ENCODE assay signal across 9 mouse cellular contexts in genomic region chr11:88873027-88873666, GRCm38 (mm10). TPM values are rescaled to one million over a fixed set of nuclear protein-coding genes. Genes with fewer than 3 reads are reported as not detected.
A peak's percentile ranks its signal among the peaks of the same experiment; 100 is the strongest.
DNase-seq lines count a peak whose midpoint lies in the region; ATAC-seq and TF ChIP-seq lines count a peak whose summit lies in the region.
"Had no signal": no experiment of that assay in that cellular context is flagged by ENCODE, and none has a peak within 500 bp of the region (broad histone marks: within the 10 kb centered on the region; RNA-seq: fewer than 3 reads in every experiment).

No protein-coding gene starts in this region.

- peak overlapping the region; percentile 62 for H3K4me2 ChIP-seq in neural tube, embryonic 11.5 days (ENCODE audit: low read depth)
- peak overlapping the region; percentile 47 for H3K4me2 ChIP-seq in limb, embryonic 14.5 days (replicated peaks; ENCODE audit: low read depth, low read length, severe bottlenecking)
- peak overlapping the region; percentile 66 for H3K4me2 ChIP-seq in stomach, embryonic 14.5 days (replicated peaks; ENCODE audit: low read depth, low read length)

- H3K36me3 ChIP-seq in neural tube, embryonic 11.5 days (ENCODE audit: control insufficient read depth, insufficient read depth, low read length): no peaks in the 10 kb centered on the region
- no peaks in the 10 kb centered on the region for H3K36me3 ChIP-seq in limb, embryonic 14.5 days (ENCODE audit: control insufficient read depth, insufficient read depth, low read length)
- H3K36me3 ChIP-seq in stomach, embryonic 14.5 days (ENCODE audit: control insufficient read depth, insufficient read depth, low read length): no peaks in the 10 kb centered on the region

- no peaks in the 10 kb centered on the region for H3K27me3 ChIP-seq in cerebellum, adult 2 months (ENCODE audit: control insufficient read depth, insufficient read depth, low read length)
- peaks cover 7% of the 10 kb centered on the region; the same call in 1 of the 2 replicates for H3K27me3 ChIP-seq in neural tube, embryonic 11.5 days (ENCODE audit: control insufficient read depth, insufficient read depth, low read length)
- H3K27me3 ChIP-seq in limb, embryonic 14.5 days (ENCODE audit: control insufficient read depth, insufficient read depth, low read length): peaks cover 10% of the 10 kb centered on the region; the same call in 1 of the 2 replicates
- H3K27me3 ChIP-seq in stomach, embryonic 14.5 days (ENCODE audit: control insufficient read depth, insufficient read depth, low read length): no peaks in the 10 kb centered on the region

- no peaks in the 10 kb centered on the region for H3K4me1 ChIP-seq in cerebellum, adult 2 months (ENCODE audit: control insufficient read depth, insufficient read depth, low read length)
- no peaks in the 10 kb centered on the region for H3K4me1 ChIP-seq in neural tube, embryonic 11.5 days (ENCODE audit: control insufficient read depth, insufficient read depth, low read length)
- peaks cover 5% of the 10 kb centered on the region; the same call in 1 of the 2 replicates for H3K4me1 ChIP-seq in limb, embryonic 14.5 days (ENCODE audit: control insufficient read depth, insufficient read depth, low read length)
- H3K4me1 ChIP-seq in stomach, embryonic 14.5 days (ENCODE audit: control insufficient read depth, insufficient read depth, low read length): no peaks in the 10 kb centered on the region

- TF ChIP-seq CTCF in cerebellum, adult 2 months (IDR thresholded peaks at IDR 0.05; ENCODE audit: borderline replicate concordance, insufficient read depth, low read depth, low read length): no peak

- DNase-seq in cerebellum, adult 2 months: no peak
- DNase-seq in cerebellum, adult 18-20 months: no peak
- DNase-seq in neural tube, embryonic 11.5 days (ENCODE audit: low spot score): no peak
- DNase-seq in neural tube, embryonic 10.5 days (ENCODE audit: extremely low spot score, low spot score): no peak
- DNase-seq in limb, embryonic 14.5 days (ENCODE audit: low spot score): no peak
- DNase-seq in cerebellum, postnatal 25 days: no peak
- no peak for DNase-seq in cerebellum, adult 11-12 months
- DNase-seq: right cerebral cortex, postnatal 4 days had no signal

- ATAC-seq in neural tube, embryonic 11.5 days (ENCODE audit: insufficient read depth, low FRiP score, low TSS enrichment): no peak
- no peak for ATAC-seq in limb, embryonic 14.5 days (ENCODE audit: low FRiP score, low read depth)
- no peak for ATAC-seq in stomach, embryonic 14.5 days (ENCODE audit: insufficient number of reproducible peaks, insufficient read depth, low FRiP score, low read depth)

- 11% methylated on average over 20 of the region's 20 CpGs for WGBS in cerebellum, adult 2 months
- WGBS in neural tube, embryonic 11.5 days: 6% methylated on average over 20 of the region's 20 CpGs
- 5% methylated on average over 20 of the region's 20 CpGs for WGBS in limb, embryonic 14.5 days
- WGBS in stomach, embryonic 14.5 days: 4% methylated on average over 20 of the region's 20 CpGs

- H3K27ac ChIP-seq in cerebellum, adult 2 months (ENCODE audit: insufficient read depth, low read length): no peak overlapping the region
- no peak overlapping the region for H3K27ac ChIP-seq in neural tube, embryonic 11.5 days (ENCODE audit: low read depth, low read length)
- H3K27ac ChIP-seq in limb, embryonic 14.5 days (replicated peaks; ENCODE audit: low read depth, low read length): no peak overlapping the region
- no peak overlapping the region for H3K27ac ChIP-seq in stomach, embryonic 14.5 days (ENCODE audit: low read length)

- H3K9me3 ChIP-seq in neural tube, embryonic 11.5 days (ENCODE audit: control insufficient read depth, low read length): no peaks in the 10 kb centered on the region
- H3K9me3 ChIP-seq in limb, embryonic 14.5 days (ENCODE audit: control insufficient read depth, low read length): no peaks in the 10 kb centered on the region
- no peaks in the 10 kb centered on the region; the same call in 1 of the 2 replicates for H3K9me3 ChIP-seq in stomach, embryonic 14.5 days (ENCODE audit: control insufficient read depth, low read depth, low read length)

- H3K4me3 ChIP-seq in cerebellum, adult 2 months (replicated peaks; ENCODE audit: insufficient read depth, low read depth, low read length): peak overlapping the region; percentile 25
- peak overlapping the region; percentile 26 for H3K4me3 ChIP-seq in neural tube, embryonic 11.5 days (ENCODE audit: low read depth, low read length)
- peak overlapping the region; percentile 27 for H3K4me3 ChIP-seq in limb, embryonic 14.5 days (replicated peaks; ENCODE audit: low read length)
- H3K4me3 ChIP-seq in stomach, embryonic 14.5 days (ENCODE audit: low read depth, low read length): peak overlapping the region; percentile 30

- TF ChIP-seq POLR2A in cerebellum, adult 2 months (IDR thresholded peaks at IDR 0.05; ENCODE audit: borderline replicate concordance, insufficient read depth, low read length): no peak
- TF ChIP-seq POLR2A in limb, embryonic 14.5 days (IDR thresholded peaks at IDR 0.05; ENCODE audit: borderline replicate concordance, extremely low read depth, insufficient read depth, insufficient read length): no peak

- H3K9ac ChIP-seq in neural tube, embryonic 11.5 days (ENCODE audit: low read length): peak overlapping the region; percentile 18; the same call in 1 of the 2 replicates
- H3K9ac ChIP-seq in limb, embryonic 14.5 days (ENCODE audit: low read depth, low read length, severe bottlenecking): no peak overlapping the region
- H3K9ac ChIP-seq in stomach, embryonic 14.5 days (replicated peaks; ENCODE audit: low read depth, low read length): 0 out of 2 replicates have a peak overlapping the region, but pooled peaks have one; percentile 10

RNA-seq across cellular contexts. Expression of gene Akap1, which starts 8.8 kb away (rescaled TPM):
- polyA plus RNA-seq in cerebellum, adult 2 months (2012; rRNA removed): 41.5 and 42.8 TPM in 2 replicates
- polyA plus RNA-seq in neural tube, embryonic 11.5 days (2014; fragmentation: Nextera tagmentation; extraction: Ambion mirVana): 18.0 and 19.5 TPM in 2 replicates
- polyA plus RNA-seq in limb, embryonic 14.5 days (2012; rRNA removed): 31.4 and 33.5 TPM in 2 replicates
- 14.9 and 15.0 TPM in 2 replicates for polyA plus RNA-seq in limb, embryonic 14.5 days (2014; fragmentation: Nextera tagmentation; extraction: Ambion mirVana)
- 20.6 and 23.9 TPM in 2 replicates for polyA plus RNA-seq in stomach, embryonic 14.5 days (2014; fragmentation: Nextera tagmentation; extraction: Ambion mirVana)
